Mouse (Mus musculus) kidney, embryonic 14.5 days (tissue): ENCODE results near the gene Gnpnat1. TPM values are rescaled to one million over a fixed set of nuclear protein-coding genes. Genes with fewer than 3 reads are reported as not detected.

Experiments used
- ATAC-seq: fragments of 200-750 bp; cut with Nextera tagmentation; 2 replicates; pipeline ENCODE4 v1.8.0; 2017; ENCODE audit warnings: moderate number of reproducible peaks, mild to moderate bottlenecking, moderate TSS enrichment, moderate library complexity; ENCODE audit not compliant: low FRiP score, low TSS enrichment
- H3K27ac ChIP-seq: fragments of 300-500 bp; sonication (generic); 2 replicates; pipeline ENCODE4 v1.5.1; 2014; ENCODE audit warnings: low read depth, mild to moderate bottlenecking, low read length, moderate library complexity, mixed read lengths
- H3K27me3 ChIP-seq: fragments of 300-500 bp; sonication (generic); 2 replicates; pipeline ENCODE4 v1.6.1; 2014; ENCODE audit warnings: mild to moderate bottlenecking, low read length; ENCODE audit not compliant: control insufficient read depth, insufficient read depth
- H3K36me3 ChIP-seq: fragments of 300-500 bp; sonication (generic); 2 replicates; pipeline ENCODE4 v1.6.1; 2014; ENCODE audit warnings: low read length, mixed read lengths; ENCODE audit not compliant: control insufficient read depth, insufficient read depth
- H3K4me1 ChIP-seq: fragments of 300-500 bp; sonication (generic); 2 replicates; pipeline ENCODE4 v1.6.1; 2014; ENCODE audit warnings: low read length, mixed read lengths; ENCODE audit not compliant: control insufficient read depth, insufficient read depth
- H3K4me2 ChIP-seq: fragments of 300-500 bp; sonication (generic); replicated peaks from 2 replicates; pipeline ENCODE4 v1.6.1; 2014; ENCODE audit warnings: low read depth, mild to moderate bottlenecking, low read length
- H3K4me3 ChIP-seq: fragments of 300-500 bp; sonication (generic); 2 replicates; pipeline ENCODE4 v1.5.1; 2014; ENCODE audit warnings: mild to moderate bottlenecking, low read length
- H3K9ac ChIP-seq: fragments of 300-500 bp; sonication (generic); 2 replicates; pipeline ENCODE4 v1.6.1; 2014; ENCODE audit warnings: low read depth, mild to moderate bottlenecking, low read length, moderate library complexity
- H3K9me3 ChIP-seq: fragments of 300-500 bp; sonication (generic); 2 replicates; pipeline ENCODE4 v1.6.1; 2016; ENCODE audit warnings: low read length; ENCODE audit not compliant: control insufficient read depth
- WGBS: fragments of 180-500 bp; shearing (Covaris S2); extraction: QIAGEN DNeasy Blood & Tissue Kit; methylation state at CpG from one replicate; pipeline ENCODE4 v1.1.7; 2014; 5-methylcytosine and 5-hydroxymethylcytosine counted together
- polyA plus RNA-seq: library from polyadenylated mRNA; unstranded; fragments of >200 nt; fragmentation: Nextera tagmentation; extraction: Ambion mirVana; gene quantifications from 2 replicates; pipeline ENCODE4 v1.2.1, GENCODE M21; 2014

The Gnpnat1 gene
- polyA plus RNA-seq, 1 experiment from 2014 or later, result 56.3 TPM

DNA sequence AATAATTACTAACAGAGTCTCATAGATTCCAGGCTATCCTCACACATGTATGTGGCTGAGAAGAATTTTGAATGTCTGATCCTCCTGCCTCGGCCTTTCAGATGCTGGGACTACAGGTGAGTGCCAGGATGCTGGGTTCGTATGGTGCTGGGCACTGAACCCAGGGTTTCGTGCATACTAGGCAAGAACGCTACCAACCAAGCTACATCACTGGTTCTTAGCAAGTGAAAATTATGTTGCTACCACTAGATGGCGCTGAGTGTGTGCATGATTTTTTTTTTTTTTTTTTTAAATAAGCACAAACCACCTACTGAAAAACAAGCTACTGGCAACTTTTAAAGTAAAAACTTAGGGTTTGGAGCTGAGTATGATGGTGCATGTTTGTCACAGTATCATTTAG is 18.5 kb upstream of the Gnpnat1 start:
- no peaks in the 10 kb centered on the region for H3K36me3 ChIP-seq
- H3K4me1 ChIP-seq, result no peaks in the 10 kb centered on the region
- no peak overlapping the region for H3K27ac ChIP-seq
- no peaks in the 10 kb centered on the region for H3K27me3 ChIP-seq
- peaks cover 5% of the 10 kb centered on the region; the same call in 1 of the 2 replicates for H3K9me3 ChIP-seq
- H3K4me2 ChIP-seq, result no peak overlapping the region
- no peak overlapping the region for H3K9ac ChIP-seq
- ATAC-seq, result no peak
- 8% methylated on average over 5 of the region's 5 CpGs for WGBS
- H3K4me3 ChIP-seq, result no peak overlapping the region

DNA sequence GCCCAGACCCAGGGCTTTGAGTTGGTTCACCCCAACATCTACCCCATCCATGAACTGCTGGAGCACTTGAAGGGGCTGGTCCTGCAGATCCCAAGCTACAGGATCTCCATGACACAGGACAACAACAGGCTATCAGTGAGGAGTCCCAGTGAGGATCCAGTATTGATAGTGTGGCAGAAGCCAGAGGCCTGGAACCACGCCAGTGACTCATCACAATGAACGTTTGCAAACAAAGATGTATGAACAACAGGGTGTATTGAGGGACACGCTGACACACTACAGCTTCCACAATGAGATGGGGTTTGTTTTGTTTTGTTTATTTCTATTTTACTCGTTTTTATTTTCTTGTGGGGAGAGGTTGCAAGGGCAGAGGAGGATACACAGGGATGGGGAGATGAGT is 17.7 kb upstream of the Gnpnat1 start:
- no peaks in the 10 kb centered on the region for H3K36me3 ChIP-seq
- 77% methylated on average over 4 of the region's 4 CpGs for WGBS
- no peak for ATAC-seq
- H3K4me3 ChIP-seq, result no peak overlapping the region
- no peak overlapping the region for H3K4me2 ChIP-seq
- H3K9ac ChIP-seq, result no peak overlapping the region
- H3K9me3 ChIP-seq, result peaks cover 5% of the 10 kb centered on the region; the same call in 1 of the 2 replicates
- H3K27ac ChIP-seq, result no peak overlapping the region
- H3K4me1 ChIP-seq, result no peaks in the 10 kb centered on the region
- H3K27me3 ChIP-seq, result no peaks in the 10 kb centered on the region

DNA sequence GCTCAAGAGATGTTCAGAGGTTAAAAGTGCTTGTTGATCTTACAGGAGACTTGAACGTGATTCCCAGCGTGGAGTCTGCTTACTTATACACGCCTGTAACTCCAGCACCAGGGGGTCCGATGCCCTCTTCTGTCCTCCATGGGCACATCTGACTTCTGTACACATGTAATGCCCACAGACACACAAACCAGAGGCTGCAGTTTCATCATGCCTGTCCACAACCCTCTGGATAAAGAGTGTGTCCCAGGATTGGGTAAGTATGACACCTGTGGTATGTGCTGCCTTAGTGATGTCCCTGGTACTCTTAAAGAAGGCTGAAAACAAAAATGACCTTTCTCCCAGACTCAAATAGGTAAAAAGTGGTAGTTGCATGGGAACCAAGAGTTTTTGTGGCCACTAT is 14.6 kb upstream of the Gnpnat1 start:
- 62% methylated on average over 4 of the region's 4 CpGs for WGBS
- H3K36me3 ChIP-seq, result no peaks in the 10 kb centered on the region

DNA sequence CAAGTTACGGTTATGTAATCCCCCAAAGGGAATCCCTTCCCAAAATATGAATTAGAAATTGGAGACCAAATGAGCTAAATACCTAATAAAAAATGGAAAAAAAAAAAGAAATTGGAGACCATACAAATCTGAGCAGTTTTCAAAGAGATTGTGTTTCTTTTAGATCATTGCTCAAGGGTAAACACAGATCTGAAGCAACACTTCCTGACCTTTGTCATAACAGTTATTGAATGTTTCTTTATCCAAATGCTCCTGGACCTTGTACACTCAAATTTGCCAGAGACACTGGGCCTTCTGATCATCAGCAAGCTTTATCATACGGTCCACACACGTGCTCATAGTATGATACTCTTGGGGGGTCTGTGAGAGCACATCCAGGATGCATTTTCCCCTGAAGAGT is 13.8 kb upstream of the Gnpnat1 start:
- Histone ChIP-seq H3K4me2 (no peak overlapping the region), H3K4me3 (no peak overlapping the region), H3K9ac (no peak overlapping the region), H3K9me3 (no peaks in the 10 kb centered on the region), H3K27ac (no peak overlapping the region), H3K36me3 (no peaks in the 10 kb centered on the region), H3K4me1 (no peaks in the 10 kb centered on the region), H3K27me3 (no peaks in the 10 kb centered on the region)
- ATAC-seq, result no peak
- 94% methylated on average over 3 of the region's 3 CpGs for WGBS

More for the DNA sequence above, 14.6 kb upstream of the Gnpnat1 start:
- no peak overlapping the region for H3K9ac ChIP-seq
- no peak for ATAC-seq
- H3K4me1 ChIP-seq, result no peaks in the 10 kb centered on the region
- H3K9me3 ChIP-seq, result no peaks in the 10 kb centered on the region
- no peak overlapping the region for H3K27ac ChIP-seq
- H3K4me3 ChIP-seq, result no peak overlapping the region
- no peaks in the 10 kb centered on the region for H3K27me3 ChIP-seq
- no peak overlapping the region for H3K4me2 ChIP-seq

DNA sequence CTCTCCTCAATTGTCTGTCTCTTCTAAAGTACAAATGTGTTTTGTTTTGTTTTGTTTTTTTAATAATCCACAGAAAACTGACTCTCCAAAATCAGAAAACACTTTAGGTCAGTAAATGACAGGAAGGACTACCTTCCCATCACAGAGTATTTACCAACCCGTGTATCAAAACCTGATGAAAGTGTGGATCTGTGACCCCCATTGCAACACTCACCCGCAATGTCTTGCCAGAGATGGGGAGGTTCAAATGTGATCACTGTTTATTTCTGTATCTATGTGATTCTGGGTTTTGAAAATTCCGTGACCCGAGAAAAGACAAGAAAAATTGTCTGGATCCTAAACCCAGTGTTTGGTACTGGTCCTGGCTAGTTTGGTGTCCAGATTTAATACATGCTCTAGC is 11.6 kb upstream of the Gnpnat1 start:
- no peaks in the 10 kb centered on the region for H3K27me3 ChIP-seq
- WGBS, result 92% methylated on average over 4 of the region's 4 CpGs
- no peak overlapping the region for H3K9ac ChIP-seq

DNA sequence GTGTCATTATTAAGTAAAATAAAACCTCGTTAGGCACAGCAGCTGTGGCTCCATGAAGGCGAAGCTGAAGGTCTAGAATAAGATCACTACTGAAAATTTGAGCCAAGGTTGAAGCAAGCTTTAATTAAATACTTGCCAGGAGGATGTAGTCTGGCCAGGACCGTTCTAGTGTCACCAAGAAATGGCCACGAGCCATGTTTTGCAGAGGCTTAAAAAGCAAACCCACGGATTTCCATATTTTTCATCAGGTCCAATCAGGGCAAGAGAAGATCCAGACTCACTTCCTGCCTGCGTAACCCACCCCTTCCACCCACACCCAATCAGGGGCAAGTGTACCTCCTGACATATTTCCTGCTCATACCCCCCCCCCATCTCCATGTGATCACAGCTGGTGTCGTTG is 1.1 kb downstream of the Gnpnat1 start:
- Histone ChIP-seq H3K27ac (no peak overlapping the region), H3K27me3 (no peaks in the 10 kb centered on the region), H3K9me3 (no peaks in the 10 kb centered on the region), H3K36me3 (no peaks in the 10 kb centered on the region), H3K4me3 (no peak overlapping the region), H3K9ac (no peak overlapping the region), H3K4me2 (no peak overlapping the region), H3K4me1 (no peaks in the 10 kb centered on the region)
- WGBS, result 83% methylated on average over 7 of the region's 7 CpGs
- no peak for ATAC-seq

More for the DNA sequence above, 11.6 kb upstream of the Gnpnat1 start:
- Histone ChIP-seq H3K4me2 (no peak overlapping the region), H3K9me3 (no peaks in the 10 kb centered on the region), H3K4me1 (no peaks in the 10 kb centered on the region), H3K4me3 (no peak overlapping the region), H3K27ac (no peak overlapping the region), H3K36me3 (no peaks in the 10 kb centered on the region)
- no peak for ATAC-seq

DNA sequence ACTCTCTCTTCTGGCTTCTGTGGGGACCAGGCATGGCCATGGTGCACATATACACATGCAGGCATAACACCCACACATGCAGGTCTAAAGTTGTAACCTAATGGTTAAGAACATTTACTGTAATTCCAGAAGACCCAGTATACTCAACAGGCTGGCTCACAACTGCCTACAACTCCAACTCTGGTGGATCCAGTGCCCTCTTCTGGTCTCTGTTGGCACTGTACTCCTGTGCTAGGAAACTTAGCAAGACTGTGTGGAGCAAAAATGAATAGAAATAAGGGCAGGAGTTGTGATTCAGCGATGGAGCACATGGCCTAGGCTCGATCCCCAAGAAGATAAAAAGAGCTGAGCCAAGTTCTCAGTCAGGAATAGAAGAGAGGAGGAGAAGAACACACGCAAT is 4.9 kb downstream of the Gnpnat1 start:
- no peak overlapping the region for H3K4me2 ChIP-seq
- no peak overlapping the region for H3K9ac ChIP-seq
- no peaks in the 10 kb centered on the region for H3K9me3 ChIP-seq
- H3K36me3 ChIP-seq, result no peaks in the 10 kb centered on the region
- H3K27ac ChIP-seq, result no peak overlapping the region
- no peaks in the 10 kb centered on the region for H3K4me1 ChIP-seq
- H3K27me3 ChIP-seq, result no peaks in the 10 kb centered on the region
- no peak overlapping the region for H3K4me3 ChIP-seq
- no peak for ATAC-seq
- WGBS, result 80% methylated on average over 3 of the region's 3 CpGs

DNA sequence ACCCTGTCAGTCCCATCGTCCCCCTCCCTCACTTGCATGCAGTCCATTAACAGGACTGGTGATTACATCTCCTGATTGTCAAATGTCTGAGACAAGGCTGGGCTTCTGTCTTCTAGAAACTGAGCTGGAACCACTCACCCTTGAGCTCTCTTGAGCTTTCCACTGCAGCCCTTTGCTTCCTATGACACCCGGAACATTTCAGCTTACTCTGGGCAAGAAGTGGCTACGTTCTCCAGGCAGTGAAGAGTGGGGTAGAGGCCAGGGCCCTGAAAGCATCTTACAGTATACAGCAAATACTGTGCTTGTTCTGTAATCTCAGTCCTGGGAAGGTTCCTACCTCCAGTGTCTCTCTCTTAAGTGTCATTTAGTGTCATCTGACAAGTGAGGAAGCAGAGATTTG is 15.5 kb downstream of the Gnpnat1 start:
- H3K4me1 ChIP-seq, result peaks cover 12% of the 10 kb centered on the region; the same call in 1 of the 2 replicates
- no peaks in the 10 kb centered on the region for H3K9me3 ChIP-seq
- no peaks in the 10 kb centered on the region for H3K36me3 ChIP-seq
- peak overlapping the region; percentile 86 for H3K4me3 ChIP-seq
- H3K27me3 ChIP-seq, result no peaks in the 10 kb centered on the region
- peak overlapping the region; percentile 81 for H3K27ac ChIP-seq
- ATAC-seq, result peak; percentile 48; the same call in 1 of the 2 replicates
- peak overlapping the region; percentile 78 for H3K4me2 ChIP-seq
- H3K9ac ChIP-seq, result peak overlapping the region; percentile 85
- 20% methylated on average over 3 of the region's 3 CpGs for WGBS

DNA sequence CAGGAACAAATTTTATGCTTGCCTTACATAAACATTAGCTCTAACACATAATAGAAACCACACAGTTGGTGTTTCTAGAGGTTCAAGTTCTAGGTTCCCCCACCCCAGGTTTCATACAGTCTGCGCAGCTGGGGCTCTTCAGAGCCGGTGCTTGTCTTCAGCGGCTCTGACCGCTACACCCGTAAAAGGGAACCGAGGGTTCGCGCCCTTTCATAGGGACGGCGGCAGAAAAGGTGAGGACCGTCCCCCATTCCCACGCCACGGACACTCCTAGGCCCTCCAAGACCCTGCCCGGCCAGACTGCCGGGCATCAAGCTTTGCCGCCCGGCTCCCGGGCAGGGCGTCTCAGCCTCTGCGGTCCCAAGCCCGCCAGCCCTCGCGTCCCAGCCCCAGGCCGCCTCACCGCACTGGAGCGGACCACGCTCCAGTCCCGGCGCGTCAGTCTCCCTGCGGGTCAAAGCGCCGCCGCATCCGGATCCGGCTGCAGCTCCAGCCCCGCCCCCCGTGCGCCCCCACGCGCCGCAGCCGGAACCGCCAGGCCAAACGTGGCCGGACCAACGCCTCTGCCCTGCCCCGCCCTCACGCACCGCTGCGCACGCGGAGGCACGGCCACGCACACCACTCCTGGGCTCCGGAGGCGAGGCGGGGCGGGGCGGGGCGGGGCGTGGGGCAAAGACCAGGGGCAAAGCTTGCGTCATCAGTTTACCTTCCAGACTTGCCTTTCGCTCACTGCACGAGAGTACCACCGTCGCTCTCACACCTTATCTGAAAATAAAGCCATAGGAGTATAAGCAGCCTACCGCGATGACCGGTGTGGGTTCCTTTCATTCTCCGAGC is 16.1 kb downstream of the Gnpnat1 start:
- H3K9me3 ChIP-seq, result no peaks in the 10 kb centered on the region
- peak overlapping the region; percentile 85 for H3K9ac ChIP-seq
- H3K36me3 ChIP-seq, result 0 out of 2 replicates have a peak, but pooled peaks cover under 1% of the 10 kb centered on the region
- H3K4me3 ChIP-seq, result peak overlapping the region; percentile 86
- H3K27me3 ChIP-seq, result no peaks in the 10 kb centered on the region
- ATAC-seq, result peak; percentile 97
- peak overlapping the region; percentile 81 for H3K27ac ChIP-seq
- peaks cover 12% of the 10 kb centered on the region; the same call in 1 of the 2 replicates for H3K4me1 ChIP-seq
- WGBS, result 1% methylated on average over 71 of the region's 71 CpGs
- peak overlapping the region; percentile 78 for H3K4me2 ChIP-seq
